ENCODE assay signal across 8 mouse cellular contexts in the genomic region with DNA sequence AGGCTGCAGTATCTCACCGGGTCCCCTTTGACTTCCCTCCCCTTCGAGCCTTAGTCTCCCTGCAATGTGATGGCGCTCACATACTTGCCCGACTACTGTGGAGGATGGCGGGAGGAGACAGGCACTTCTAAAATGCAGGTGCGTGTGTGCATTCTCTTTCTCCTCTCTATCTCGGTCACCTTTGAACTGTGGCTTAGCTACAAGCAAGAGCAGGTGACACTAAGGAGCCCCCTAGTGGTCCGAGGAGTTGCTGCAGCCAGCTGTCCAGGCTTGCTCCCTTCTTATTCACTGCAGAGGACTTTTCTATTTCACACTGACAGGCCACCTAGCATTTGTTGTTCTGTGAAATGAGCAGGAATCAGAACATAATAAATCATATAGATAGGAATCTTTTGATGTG. TPM values are rescaled to one million over a fixed set of nuclear protein-coding genes. Genes with fewer than 3 reads are reported as not detected.
A peak's percentile ranks its signal among the peaks of the same experiment; 100 is the strongest.
DNase-seq lines count a peak whose midpoint lies in the region; ATAC-seq and TF ChIP-seq lines count a peak whose summit lies in the region.

No protein-coding gene starts in this region.

- no peak overlapping the region for H3K27ac ChIP-seq in forebrain, embryonic 14.5 days (ENCODE audit: low read depth, low read length)
- peak overlapping the region; percentile 68 for H3K27ac ChIP-seq in hindbrain, embryonic 10.5 days
- H3K27ac ChIP-seq in lung, postnatal 0 days (ENCODE audit: low read length), result no peak overlapping the region

- peak; percentile 94 for TF ChIP-seq CTCF in lung, postnatal 0 days (IDR thresholded peaks at IDR 0.05)

- no peak overlapping the region for H3K9ac ChIP-seq in forebrain, embryonic 14.5 days (ENCODE audit: low read length)
- H3K9ac ChIP-seq in lung, postnatal 0 days (replicated peaks; ENCODE audit: low read depth), result no peak overlapping the region

- ATAC-seq in cerebellum, adult (ENCODE audit: insufficient number of reproducible peaks, low FRiP score, low TSS enrichment), result peak; percentile 62; the same call in 1 of the 2 replicates
- peak; percentile 63 for ATAC-seq in forebrain, embryonic 14.5 days
- peak; percentile 70 for ATAC-seq in lung, postnatal 0 days

- peaks cover 4% of the 10 kb centered on the region; the same call in 1 of the 2 replicates for H3K4me1 ChIP-seq in forebrain, embryonic 14.5 days (ENCODE audit: control insufficient read depth, insufficient read depth, low read length)
- peaks cover 26% of the 10 kb centered on the region for H3K4me1 ChIP-seq in hindbrain, embryonic 10.5 days (replicated peaks)
- H3K4me1 ChIP-seq in lung, postnatal 0 days (ENCODE audit: insufficient read depth, low read depth, low read length), result no peaks in the 10 kb centered on the region

- DNase-seq in Muller cell, postnatal 12 days (ENCODE audit: inconsistent ontology term), result peak; percentile 66
- peak; percentile 81 for DNase-seq in forebrain, embryonic 14.5 days (ENCODE audit: low spot score)
- DNase-seq in hindbrain, embryonic 10.5 days (ENCODE audit: low spot score), result peak; percentile 86
- peak; percentile 49 to 70 for DNase-seq in layer of hippocampus, adult 8-10 months (ENCODE audit: low spot score in 2 of 2)
- peak; percentile 81 for DNase-seq in lung, postnatal 0 days (ENCODE audit: low spot score)
- peak; percentile 66 for DNase-seq in right cerebral cortex, adult 18-20 months
- peak; percentile 64 to 76 for DNase-seq in urinary bladder, postnatal 4 days (ENCODE audit: low spot score in 2 of 2)

- 5% methylated on average over 8 of the region's 8 CpGs for WGBS in forebrain, embryonic 14.5 days
- 6% methylated on average over 8 of the region's 8 CpGs for WGBS in hindbrain, embryonic 10.5 days
- 4% methylated on average over 8 of the region's 8 CpGs for WGBS in lung, postnatal 0 days

- no peaks in the 10 kb centered on the region for H3K9me3 ChIP-seq in forebrain, embryonic 14.5 days (replicated peaks; ENCODE audit: control insufficient read depth, low read length)
- H3K9me3 ChIP-seq in hindbrain, embryonic 10.5 days, result no peaks in the 10 kb centered on the region; the same call in 1 of the 2 replicates
- H3K9me3 ChIP-seq in lung, postnatal 0 days (ENCODE audit: low read length), result no peaks in the 10 kb centered on the region

- no peaks in the 10 kb centered on the region for H3K27me3 ChIP-seq in forebrain, embryonic 14.5 days (replicated peaks; ENCODE audit: control insufficient read depth, insufficient read depth, low read length)
- 0 out of 2 replicates have a peak, but pooled peaks cover 2% of the 10 kb centered on the region for H3K27me3 ChIP-seq in hindbrain, embryonic 10.5 days (ENCODE audit: insufficient read depth, poor library complexity, severe bottlenecking)
- H3K27me3 ChIP-seq in lung, postnatal 0 days (replicated peaks; ENCODE audit: insufficient read depth, low read length), result no peaks in the 10 kb centered on the region

- H3K4me3 ChIP-seq in forebrain, embryonic 14.5 days (ENCODE audit: low read depth, low read length), result no peak overlapping the region
- peak overlapping the region; percentile 27 for H3K4me3 ChIP-seq in hindbrain, embryonic 10.5 days
- H3K4me3 ChIP-seq in lung, postnatal 0 days (ENCODE audit: low read depth, low read length), result no peak overlapping the region

- no peak for TF ChIP-seq EP300 in lung, postnatal 0 days (IDR thresholded peaks at IDR 0.05)

- H3K36me3 ChIP-seq in forebrain, embryonic 14.5 days (ENCODE audit: control insufficient read depth, insufficient read depth, low read length), result no peaks in the 10 kb centered on the region
- no peaks in the 10 kb centered on the region for H3K36me3 ChIP-seq in hindbrain, embryonic 10.5 days
- no peaks in the 10 kb centered on the region for H3K36me3 ChIP-seq in lung, postnatal 0 days (ENCODE audit: insufficient read depth, low read length)

- peak overlapping the region; percentile 20; the same call in 1 of the 2 replicates for H3K4me2 ChIP-seq in forebrain, embryonic 14.5 days (ENCODE audit: low read length)
- H3K4me2 ChIP-seq in lung, postnatal 0 days (replicated peaks; ENCODE audit: low read depth, low read length), result no peak overlapping the region

RNA-seq across cellular contexts. Expression of gene Hhipl1, which starts 13.1 kb away (rescaled TPM):
- polyA plus RNA-seq in forebrain, embryonic 14.5 days (2014; fragmentation: Nextera tagmentation; extraction: Ambion mirVana), result 1.0 and 1.4 TPM in 2 replicates
- polyA plus RNA-seq in hindbrain, embryonic 10.5 days (2016; fragmentation: Nextera tagmentation; extraction: Ambion mirVana), result 3.0 and 3.2 TPM in 2 replicates
- 1 to 10 TPM; 5.6 to 8.5 (median 7.1) TPM for total RNA-seq in layer of hippocampus, adult 8-10 months (2022)
- 0.35 and 0.57 TPM in 2 replicates for polyA plus RNA-seq in lung, postnatal 0 days (2015; fragmentation: Nextera tagmentation; extraction: Ambion mirVana)

RNA-seq across cellular contexts. Expression of gene Ccdc85c, which starts 17.7 kb away (rescaled TPM):
- 13.6 and 14.5 TPM in 2 replicates for polyA plus RNA-seq in forebrain, embryonic 14.5 days (2014; fragmentation: Nextera tagmentation; extraction: Ambion mirVana)
- 14.3 and 16.0 TPM in 2 replicates for polyA plus RNA-seq in hindbrain, embryonic 10.5 days (2016; fragmentation: Nextera tagmentation; extraction: Ambion mirVana)
- 10 to 100 TPM; 56.3 to 67.6 (median 63.0) TPM for total RNA-seq in layer of hippocampus, adult 8-10 months (2022)
- 4.1 and 4.5 TPM in 2 replicates for polyA plus RNA-seq in lung, postnatal 0 days (2015; fragmentation: Nextera tagmentation; extraction: Ambion mirVana)

RNA-seq across cellular contexts. Expression of gene Cyp46a1, which starts 41.2 kb away (rescaled TPM):
- polyA plus RNA-seq in forebrain, embryonic 14.5 days (2014; fragmentation: Nextera tagmentation; extraction: Ambion mirVana), result 10.9 and 14.3 TPM in 2 replicates
- 17.8 and 19.1 TPM in 2 replicates for polyA plus RNA-seq in hindbrain, embryonic 10.5 days (2016; fragmentation: Nextera tagmentation; extraction: Ambion mirVana)
- 100 to 1,000 TPM; 162 to 181 (median 170) TPM for total RNA-seq in layer of hippocampus, adult 8-10 months (2022)
- polyA plus RNA-seq in lung, postnatal 0 days (2015; fragmentation: Nextera tagmentation; extraction: Ambion mirVana), result 1.0 and 1.3 TPM in 2 replicates
